Mouse (Mus musculus) forebrain, postnatal 0 days (tissue): ENCODE data around the gene Atcay. TPM values are rescaled to one million over a fixed set of nuclear protein-coding genes. Genes with fewer than 3 reads are reported as not detected.
A peak's percentile ranks its signal among the peaks of the same experiment; 100 is the strongest.
"Not testable (repeated sequence)": the region's sequence is repeated elsewhere in the genome, so short reads cannot be mapped to it uniquely, and the experiment has no call there.

Source experiments
- ATAC-seq: fragments of 200-750 bp; cut with Nextera tagmentation; 2 replicates; pipeline ENCODE4 v1.8.0; 2017; ENCODE audit warnings: mild to moderate bottlenecking, moderate library complexity
- DNase-seq: peaks from one replicate; pipeline ENCODE4 v3.0.0-alpha.2; 2015
- H3K27ac ChIP-seq: fragments of 300-500 bp; sonication (generic); 2 replicates; pipeline ENCODE4 v1.5.1; 2014; ENCODE audit warnings: low read depth, mild to moderate bottlenecking, antibody characterized with exemption, low read length, moderate library complexity, mixed read lengths
- H3K27me3 ChIP-seq: fragments of 300-500 bp; sonication (generic); 2 replicates; pipeline ENCODE4 v1.6.1; 2014; ENCODE audit warnings: mild to moderate bottlenecking, low read length, mixed read lengths; ENCODE audit not compliant: insufficient read depth
- H3K36me3 ChIP-seq: fragments of 300-500 bp; sonication (generic); 2 replicates; pipeline ENCODE4 v1.6.1; 2014; ENCODE audit warnings: mild to moderate bottlenecking, moderate library complexity; ENCODE audit not compliant: insufficient read depth
- H3K4me1 ChIP-seq: fragments of 300-500 bp; sonication (generic); 2 replicates; pipeline ENCODE4 v1.6.1; 2014; ENCODE audit warnings: antibody characterized with exemption; ENCODE audit not compliant: insufficient read depth
- H3K4me2 ChIP-seq: fragments of 300-500 bp; sonication (generic); 2 replicates; pipeline ENCODE4 v1.6.1; 2014; ENCODE audit warnings: low read depth, mild to moderate bottlenecking, moderate library complexity
- H3K4me3 ChIP-seq: fragments of 300-500 bp; sonication (generic); 2 replicates; pipeline ENCODE4 v1.5.1; 2014; ENCODE audit warnings: low read depth, low read length, mixed read lengths
- H3K9ac ChIP-seq: fragments of 300-500 bp; sonication (generic); 2 replicates; pipeline ENCODE4 v1.6.1; 2014; ENCODE audit warnings: mild to moderate bottlenecking
- H3K9me3 ChIP-seq: fragments of 300-500 bp; sonication (generic); 2 replicates; pipeline ENCODE4 v1.6.1; 2016; ENCODE audit warnings: low read length
- CTCF ChIP-seq: sonication (generic); IDR thresholded peaks from 2 replicates; pipeline ENCODE4 v1.5.1; 2016; ENCODE audit warnings: antibody characterized with exemption, control low read depth, low read depth
- WGBS: fragments of 180-500 bp; shearing (Covaris S2); extraction: QIAGEN DNeasy Blood & Tissue Kit; methylation state at CpG from one replicate; pipeline ENCODE4 v1.1.7; 2014; 5-methylcytosine and 5-hydroxymethylcytosine counted together
- polyA plus RNA-seq: library from polyadenylated mRNA; unstranded; fragments of >200 nt; fragmentation: Nextera tagmentation; extraction: Ambion mirVana; gene quantifications from 2 replicates; pipeline ENCODE4 v1.2.1, GENCODE M21; 2015
- total RNA-seq: library from RNA; depleted of rRNA; stranded (reverse); fragments of >200 nt; gene quantifications from 2 replicates; pipeline ENCODE4 v1.2.3, GENCODE M21; 2014

Atcay gene
- total and polyA plus RNA-seq, 2 experiments from 2014 or later: 79.2 to 170 TPM

- peaks cover 18% of the 10 kb centered on the region for H3K4me1 ChIP-seq
Observed at GRCm38 (mm10) chr10:81174617-81175344, 55.9 kb downstream of the Atcay start.

GRCm38 (mm10) chr10:81173132-81173531, 57.5 kb downstream of the Atcay start:
- Histone ChIP-seq H3K27me3 (no peaks in the 10 kb centered on the region), H3K4me2 (peak overlapping the region; percentile 37), H3K9me3 (no peaks in the 10 kb centered on the region), H3K4me3 (peak overlapping the region; percentile 15; the same call in 1 of the 2 replicates), H3K4me1 (peaks cover 21% of the 10 kb centered on the region), H3K9ac (peak overlapping the region; percentile 40; the same call in 1 of the 2 replicates), H3K36me3 (peaks cover 6% of the 10 kb centered on the region), H3K27ac (peak overlapping the region; percentile 95)
- DNase-seq (peak; percentile 93), ATAC-seq (peak; percentile 46)
- peak; percentile 91 for TF ChIP-seq CTCF
- 5% methylated on average over 21 of the region's 21 CpGs for WGBS

More at GRCm38 (mm10) chr10:81174617-81175344, 55.9 kb downstream of the Atcay start:
- Histone ChIP-seq H3K4me2 (peak overlapping the region; percentile 58), H3K9ac (peak overlapping the region; percentile 56), H3K27me3 (no peaks in the 10 kb centered on the region), H3K4me3 (peak overlapping the region; percentile 35), H3K27ac (peak overlapping the region; percentile 95), H3K9me3 (no peaks in the 10 kb centered on the region), H3K36me3 (peaks cover 22% of the 10 kb centered on the region)
- 2% methylated on average over 29 of the region's 29 CpGs for WGBS
- DNase-seq (peak; percentile 93), ATAC-seq (peak; percentile 84)
- TF ChIP-seq CTCF: peak; percentile 90

- not testable (repeated sequence) for H3K4me3 ChIP-seq, H3K27me3 ChIP-seq, H3K9me3 ChIP-seq, H3K36me3 ChIP-seq, H3K9ac ChIP-seq
- DNase-seq (peak; percentile 40), ATAC-seq (peak; percentile 17)
- peak overlapping the region; percentile 57; the same call in 1 of the 2 replicates for H3K27ac ChIP-seq
- peak overlapping the region; percentile 74 for H3K4me2 ChIP-seq
- WGBS: 34% methylated on average over 13 of the region's 14 CpGs
- H3K4me1 ChIP-seq: peaks cover 18% of the 10 kb centered on the region
Observed at GRCm38 (mm10) chr10:81169411-81169900, 61.2 kb downstream of the Atcay start.

GRCm38 (mm10) chr10:81168521-81169244, 62.0 kb downstream of the Atcay start:
- peak overlapping the region; percentile 59 for H3K9ac ChIP-seq
- H3K27ac ChIP-seq: peak overlapping the region; percentile 69
- ATAC-seq (peak; percentile 47), DNase-seq (peak; percentile 83)
- H3K4me3 ChIP-seq: peak overlapping the region; percentile 43
- H3K36me3 ChIP-seq: peaks cover 2% of the 10 kb centered on the region; the same call in 1 of the 2 replicates
- 2% methylated on average over 29 of the region's 29 CpGs for WGBS
- peak overlapping the region; percentile 74 for H3K4me2 ChIP-seq
- peaks cover 11% of the 10 kb centered on the region for H3K4me1 ChIP-seq
- H3K9me3 ChIP-seq: no peaks in the 10 kb centered on the region
- no peaks in the 10 kb centered on the region for H3K27me3 ChIP-seq
- TF ChIP-seq CTCF: no peak

GRCm38 (mm10) chr10:81168087-81168431, 62.6 kb downstream of the Atcay start:
- Histone ChIP-seq H3K9me3 (no peaks in the 10 kb centered on the region), H3K36me3 (peaks cover 5% of the 10 kb centered on the region; the same call in 1 of the 2 replicates), H3K4me1 (peaks cover 7% of the 10 kb centered on the region), H3K27me3 (no peaks in the 10 kb centered on the region), H3K4me3 (peak overlapping the region; percentile 43), H3K27ac (peak overlapping the region; percentile 69), H3K4me2 (peak overlapping the region; percentile 74), H3K9ac (peak overlapping the region; percentile 59; the same call in 1 of the 2 replicates)
- ATAC-seq: peak; percentile 64
- TF ChIP-seq CTCF: no peak
- no peak for DNase-seq
- WGBS: 7% methylated on average over 5 of the region's 5 CpGs

GRCm38 (mm10) chr10:81167200-81168086, 63.2 kb downstream of the Atcay start, which contains the start of gene Pias4:
Pias4 (minus strand) TSS chr10:81167923.
- DNase-seq (peak; percentile 100), ATAC-seq (peak; percentile 92)
- Histone ChIP-seq H3K27me3 (no peaks in the 10 kb centered on the region), H3K4me1 (peaks cover 7% of the 10 kb centered on the region), H3K36me3 (peaks cover 9% of the 10 kb centered on the region; the same call in 1 of the 2 replicates), H3K4me3 (peak within 1 kb of the TSS; percentile 68), H3K9me3 (no peaks in the 10 kb centered on the region), H3K9ac (peak within 1 kb of the TSS; percentile 65), H3K4me2 (peak within 1 kb of the TSS; percentile 78), H3K27ac (peak within 1 kb of the TSS; percentile 69)
- WGBS: under 1% methylated on average over 63 of the region's 64 CpGs
- no peak for TF ChIP-seq CTCF
